Mouse (Mus musculus) heart, adult 8-10 months (tissue): ENCODE data around the gene Sirt4. TPM values are rescaled to one million over a fixed set of nuclear protein-coding genes. Genes with fewer than 3 reads are reported as not detected.
A peak's percentile ranks its signal among the peaks of the same experiment; 100 is the strongest.

Experiments used
- DNase-seq: peaks from one replicate; pipeline ENCODE4 v3.0.0; 2022; ENCODE audit warnings: low spot score
- total RNA-seq, 4 experiments: library from RNA; stranded (reverse); gene quantifications; 2 replicates each; pipeline ENCODE4 v1.2.4; 2022

The Sirt4 gene
- total RNA-seq, 4 experiments from 2014 or later: 17.9 to 21.4 (median 19.6) TPM

- no peak for DNase-seq
Observed at GRCm38 (mm10) chr5:115492711-115493335, 8.3 kb upstream of the Sirt4 start.

GRCm38 (mm10) chr5:115491771-115492322 is 7.3 kb upstream of the Sirt4 start:
- DNase-seq: peak; percentile 85

GRCm38 (mm10) chr5:115491076-115491475 is 6.6 kb upstream of the Sirt4 start:
- no peak for DNase-seq

GRCm38 (mm10) chr5:115490638-115491000 is 6.1 kb upstream of the Sirt4 start:
- DNase-seq: no peak

- peak; percentile 93 for DNase-seq
Observed at GRCm38 (mm10) chr5:115489699-115490637, 5.4 kb upstream of the Sirt4 start.

- peak; percentile 88 for DNase-seq
Observed at GRCm38 (mm10) chr5:115488841-115489698, 4.5 kb upstream of the Sirt4 start.

GRCm38 (mm10) chr5:115487942-115488580 is 3.5 kb upstream of the Sirt4 start:
- DNase-seq: no peak

GRCm38 (mm10) chr5:115487353-115487752 is 2.8 kb upstream of the Sirt4 start:
- no peak for DNase-seq

- no peak for DNase-seq
Observed at GRCm38 (mm10) chr5:115486726-115487125, 2.2 kb upstream of the Sirt4 start.

- DNase-seq: no peak
Observed at GRCm38 (mm10) chr5:115485489-115486205, 1.1 kb upstream of the Sirt4 start.

GRCm38 (mm10) chr5:115484996-115485395 is 471 bp upstream of the Sirt4 start:
- DNase-seq: no peak

- DNase-seq: no peak
Observed at GRCm38 (mm10) chr5:115483385-115483784, 1.1 kb downstream of the Sirt4 start.

- no peak for DNase-seq
Observed at GRCm38 (mm10) chr5:115482390-115483265, 1.9 kb downstream of the Sirt4 start.

GRCm38 (mm10) chr5:115480101-115480500 is 4.4 kb downstream of the Sirt4 start:
- DNase-seq: no peak

GRCm38 (mm10) chr5:115479561-115479960 is 5.0 kb downstream of the Sirt4 start:
- DNase-seq: no peak

- no peak for DNase-seq
Observed at GRCm38 (mm10) chr5:115476107-115476727, 8.3 kb downstream of the Sirt4 start.

GRCm38 (mm10) chr5:115475337-115476106 is 9.0 kb downstream of the Sirt4 start:
- DNase-seq: no peak

GRCm38 (mm10) chr5:115474174-115474828 is 10.2 kb downstream of the Sirt4 start:
- DNase-seq: no peak
